Mouse (Mus musculus) liver, adult 2 months (tissue): ENCODE data around the gene Slc7a8.

Experiments used
- CTCF ChIP-seq: fragments of 200-500 bp; IDR thresholded peaks from 2 replicates; pipeline ENCODE4 v1.5.1; 2011; ENCODE audit warnings: low read depth, low read length, control low read depth
- POLR2A ChIP-seq: fragments of 200-500 bp; IDR thresholded peaks from 2 replicates; pipeline ENCODE4 v1.6.1; 2011; ENCODE audit warnings: low read length, control low read depth; ENCODE audit not compliant: insufficient read depth; ENCODE audit errors: extremely low read depth

DNA sequence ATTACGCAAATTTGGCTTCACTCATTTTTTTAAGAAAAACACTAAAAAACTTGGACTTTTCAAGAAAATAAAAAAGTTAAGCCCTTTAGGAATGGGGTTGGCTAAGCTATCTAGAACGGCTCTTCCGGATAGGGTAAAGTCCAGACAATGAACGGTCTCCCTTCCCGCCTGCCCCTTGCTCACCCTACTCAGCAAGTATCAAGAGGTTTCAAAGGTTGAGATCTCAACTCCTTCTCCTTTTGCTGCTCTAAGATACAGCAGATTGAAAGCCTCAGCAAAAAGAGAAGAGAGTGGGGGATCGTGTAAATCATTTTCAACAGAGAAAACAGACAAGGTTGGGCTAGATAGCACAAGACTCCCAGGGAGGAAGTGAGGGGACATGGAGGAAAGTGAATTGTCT lies 1.2 kb upstream of the Slc7a8 start:
- TF ChIP-seq CTCF (no peak), POLR2A (no peak)
